Mouse (Mus musculus) kidney, postnatal 0 days (tissue): ENCODE results near the gene Eif4a2. TPM values are rescaled to one million over a fixed set of nuclear protein-coding genes. Genes with fewer than 3 reads are reported as not detected.

Source experiments
- ATAC-seq: fragments of 200-750 bp; cut with Nextera tagmentation; replicated peaks from 2 replicates; pipeline ENCODE4 v1.8.0; 2017; ENCODE audit warnings: low read depth, moderate number of reproducible peaks, moderate TSS enrichment, moderate library complexity; ENCODE audit not compliant: low FRiP score
- DNase-seq: peaks from one replicate; pipeline ENCODE4 v3.0.0-alpha.2; 2016; ENCODE audit warnings: low spot score
- H3K27ac ChIP-seq: fragments of 300-500 bp; sonication (generic); 2 replicates; pipeline ENCODE4 v1.5.1; 2014; ENCODE audit warnings: mild to moderate bottlenecking
- H3K27me3 ChIP-seq: fragments of 300-500 bp; sonication (generic); 2 replicates; pipeline ENCODE4 v1.6.1; 2014; ENCODE audit warnings: low read length, mixed read lengths; ENCODE audit not compliant: insufficient read depth
- H3K36me3 ChIP-seq: fragments of 300-500 bp; sonication (generic); 2 replicates; pipeline ENCODE4 v1.6.1; 2014; ENCODE audit warnings: low read length, mixed read lengths; ENCODE audit not compliant: insufficient read depth
- H3K4me1 ChIP-seq: fragments of 300-500 bp; sonication (generic); replicated peaks from 2 replicates; pipeline ENCODE4 v1.6.1; 2014; ENCODE audit warnings: antibody characterized with exemption, low read length, mixed read lengths; ENCODE audit not compliant: insufficient read depth
- H3K4me2 ChIP-seq: fragments of 300-500 bp; sonication (generic); 2 replicates; pipeline ENCODE4 v1.6.1; 2014; ENCODE audit warnings: mild to moderate bottlenecking, low read length, moderate library complexity, mixed read lengths
- H3K4me3 ChIP-seq: fragments of 300-500 bp; sonication (generic); replicated peaks from 2 replicates; pipeline ENCODE4 v1.5.1; 2014; ENCODE audit warnings: low read depth, low read length
- H3K9ac ChIP-seq: fragments of 300-500 bp; sonication (generic); 2 replicates; pipeline ENCODE4 v1.6.1; 2014; ENCODE audit warnings: low read depth, low read length
- H3K9me3 ChIP-seq: fragments of 300-500 bp; sonication (generic); replicated peaks from 2 replicates; pipeline ENCODE4 v1.6.1; 2016; ENCODE audit warnings: low read length, inconsistent platforms, mixed read lengths
- CTCF ChIP-seq: IDR thresholded peaks from 2 replicates; pipeline ENCODE4 v1.5.1; 2016; ENCODE audit warnings: antibody characterized with exemption, low read depth, mild to moderate bottlenecking, moderate library complexity
- WGBS: fragments of 180-500 bp; shearing (Covaris S2); extraction: QIAGEN DNeasy Blood & Tissue Kit; methylation state at CpG from one replicate; pipeline ENCODE4 v1.1.7; 2014; 5-methylcytosine and 5-hydroxymethylcytosine counted together
- polyA plus RNA-seq: library from polyadenylated mRNA; unstranded; fragments of >200 nt; fragmentation: Nextera tagmentation; extraction: Ambion mirVana; gene quantifications from 2 replicates; pipeline ENCODE4 v1.2.1, GENCODE M21; 2015

Gene Eif4a2
- polyA plus RNA-seq, 1 experiment from 2014 or later, result 193 TPM

DNA sequence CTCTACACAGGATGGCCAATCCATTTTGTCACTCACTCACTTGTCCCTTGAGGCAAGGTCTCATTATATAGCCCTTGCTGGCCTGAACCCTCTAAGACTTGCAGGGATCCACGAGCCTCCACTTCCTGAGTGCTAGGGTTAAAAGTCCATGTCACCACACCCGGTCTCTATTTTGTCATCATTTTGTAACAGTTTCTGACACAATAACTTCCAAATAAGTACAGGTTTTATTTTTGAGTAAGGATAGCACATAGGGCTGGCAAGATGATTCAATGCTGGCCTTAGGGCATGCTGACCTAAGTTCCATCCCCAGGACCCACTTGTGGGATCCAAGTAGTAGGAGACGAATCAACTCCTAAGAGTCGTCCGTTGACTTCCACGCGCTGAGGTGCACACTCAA lies 1.1 kb upstream of the Eif4a2 start:
- no peak for TF ChIP-seq CTCF
- Histone ChIP-seq H3K27ac (no peak overlapping the region), H3K4me1 (peaks cover 9% of the 10 kb centered on the region; the same call in 1 of the 2 replicates), H3K4me2 (no peak overlapping the region), H3K4me3 (no peak overlapping the region), H3K27me3 (no peaks in the 10 kb centered on the region), H3K9ac (no peak overlapping the region), H3K9me3 (no peaks in the 10 kb centered on the region), H3K36me3 (peaks cover 14% of the 10 kb centered on the region; the same call in 1 of the 2 replicates)
- no peak for DNase-seq
- ATAC-seq, result no peak
- 71% methylated on average over 7 of the region's 7 CpGs for WGBS

DNA sequence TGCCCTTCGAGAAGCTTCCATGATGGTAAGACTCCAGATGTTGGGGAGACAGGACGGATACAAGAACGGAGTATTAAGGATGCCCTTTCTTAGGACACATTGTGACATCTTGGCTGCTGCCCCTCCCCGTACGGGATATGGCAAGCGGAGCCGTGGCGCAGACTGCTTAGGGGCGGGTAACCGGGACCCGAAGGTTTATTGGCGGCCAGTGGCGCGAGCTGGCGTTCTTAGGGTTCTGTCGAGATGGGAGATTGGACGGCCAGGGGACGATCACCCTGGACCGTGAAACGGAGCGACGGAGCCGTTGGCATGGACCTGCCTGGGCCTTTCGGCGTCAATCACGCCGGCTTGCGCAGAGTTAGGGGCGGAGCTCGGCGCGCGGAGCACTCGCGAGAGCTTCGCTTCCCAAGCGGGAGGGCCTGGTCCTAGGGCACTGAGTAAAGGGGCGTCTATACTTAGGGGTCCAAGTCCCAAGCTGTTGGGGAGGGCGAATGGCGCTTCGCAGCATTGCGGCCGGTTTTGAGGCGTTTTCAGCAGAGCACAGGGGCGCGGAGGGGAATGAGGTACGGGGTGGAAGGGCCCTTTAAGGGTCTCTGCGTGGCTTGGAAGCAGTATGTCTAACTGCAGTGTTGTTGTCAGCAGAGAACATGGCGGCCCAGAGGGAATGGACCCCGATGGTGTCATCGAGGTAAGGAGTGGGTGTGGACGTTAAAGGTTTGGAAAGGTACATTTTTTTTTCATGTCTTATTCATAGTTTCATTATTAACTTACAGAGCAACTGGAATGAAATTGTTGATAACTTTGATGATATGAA lies 909 bp downstream of the Eif4a2 start:
- no peaks in the 10 kb centered on the region for H3K9me3 ChIP-seq
- peaks cover 34% of the 10 kb centered on the region for H3K36me3 ChIP-seq
- no peaks in the 10 kb centered on the region for H3K27me3 ChIP-seq
- H3K4me1 ChIP-seq, result peaks cover 9% of the 10 kb centered on the region; the same call in 1 of the 2 replicates
- peak overlapping the region; percentile 90 for H3K27ac ChIP-seq
- no peak for TF ChIP-seq CTCF
- peak overlapping the region; percentile 86 for H3K4me3 ChIP-seq
- peak overlapping the region; percentile 99 for H3K9ac ChIP-seq
- peak; percentile 90 for ATAC-seq
- WGBS, result under 1% methylated on average over 52 of the region's 52 CpGs
- H3K4me2 ChIP-seq, result peak overlapping the region; percentile 58
- DNase-seq, result peak; percentile 94

DNA sequence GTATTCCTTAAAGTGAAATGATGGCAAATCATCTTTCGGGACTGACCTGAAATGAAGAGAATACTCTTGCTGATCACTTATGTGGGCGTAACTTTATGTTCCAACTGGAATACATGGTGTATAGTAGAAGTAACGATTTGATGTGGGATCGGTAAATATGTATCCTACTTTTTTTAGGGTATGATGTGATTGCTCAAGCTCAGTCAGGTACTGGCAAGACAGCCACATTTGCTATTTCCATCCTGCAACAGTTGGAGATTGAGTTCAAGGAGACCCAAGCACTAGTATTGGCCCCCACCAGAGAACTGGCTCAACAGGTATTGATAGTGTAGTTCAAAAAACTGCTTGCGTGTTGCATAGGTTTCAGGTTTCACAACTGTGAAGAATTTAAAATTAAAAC lies 1.7 kb downstream of the Eif4a2 start:
- no peak overlapping the region; the same call in 1 of the 2 replicates for H3K27ac ChIP-seq
- H3K27me3 ChIP-seq, result no peaks in the 10 kb centered on the region
- ATAC-seq (no peak), DNase-seq (no peak)
- no peak for TF ChIP-seq CTCF
- 1% methylated on average over 5 of the region's 5 CpGs for WGBS
- peak overlapping the region; percentile 86 for H3K4me3 ChIP-seq
- H3K36me3 ChIP-seq, result peaks cover 34% of the 10 kb centered on the region
- peak overlapping the region; percentile 58 for H3K4me2 ChIP-seq
- H3K9ac ChIP-seq, result peak overlapping the region; percentile 99; the same call in 1 of the 2 replicates
- H3K4me1 ChIP-seq, result peaks cover 9% of the 10 kb centered on the region; the same call in 1 of the 2 replicates
- no peaks in the 10 kb centered on the region for H3K9me3 ChIP-seq

DNA sequence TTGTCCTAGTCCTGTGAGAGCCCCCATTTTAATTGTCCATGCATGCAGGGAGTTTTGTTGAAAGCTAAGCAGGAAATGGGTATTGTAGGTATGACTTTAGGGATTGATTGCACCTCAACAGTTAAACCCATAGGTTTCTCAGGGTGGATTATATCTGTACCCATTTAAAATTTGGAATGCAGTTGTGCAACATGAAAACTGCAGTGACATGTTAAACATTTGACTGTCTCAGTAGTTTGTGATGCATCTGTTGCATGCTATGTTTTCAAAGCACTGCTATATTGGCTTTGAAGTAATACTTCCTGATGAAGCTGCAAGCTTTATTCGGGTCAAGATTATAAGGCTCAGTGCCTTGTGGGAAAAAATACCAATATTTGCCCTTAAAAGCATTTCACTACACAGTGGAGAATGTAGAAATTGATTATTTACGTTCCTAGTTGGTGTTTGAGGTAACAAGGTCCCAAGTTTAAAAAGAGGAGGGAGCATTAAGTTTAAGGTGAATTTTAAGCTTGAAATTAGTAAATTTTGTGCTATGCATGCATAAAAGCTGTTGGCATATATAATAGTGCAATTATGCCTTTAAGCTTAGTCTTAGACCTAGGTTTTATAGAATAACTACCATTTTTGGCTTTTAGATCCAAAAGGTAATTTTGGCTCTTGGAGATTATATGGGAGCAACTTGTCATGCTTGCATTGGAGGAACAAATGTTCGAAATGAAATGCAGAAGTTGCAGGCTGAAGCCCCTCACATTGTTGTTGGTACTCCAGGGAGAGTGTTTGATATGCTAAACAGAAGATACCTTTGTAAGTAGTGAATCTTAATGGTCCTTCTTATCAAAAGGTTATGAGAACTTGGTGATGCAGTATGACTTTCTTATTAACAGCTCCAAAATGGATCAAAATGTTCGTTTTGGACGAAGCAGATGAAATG lies 2.4 kb downstream of the Eif4a2 start:
- no peak overlapping the region for H3K27ac ChIP-seq
- peak overlapping the region; percentile 86 for H3K4me3 ChIP-seq
- ATAC-seq (no peak), DNase-seq (no peak)
- H3K9me3 ChIP-seq, result no peaks in the 10 kb centered on the region
- WGBS, result 33% methylated on average over 5 of the region's 5 CpGs
- H3K27me3 ChIP-seq, result no peaks in the 10 kb centered on the region
- no peak for TF ChIP-seq CTCF
- peaks cover 9% of the 10 kb centered on the region; the same call in 1 of the 2 replicates for H3K4me1 ChIP-seq
- peak overlapping the region; percentile 99; the same call in 1 of the 2 replicates for H3K9ac ChIP-seq
- H3K4me2 ChIP-seq, result peak overlapping the region; percentile 58
- H3K36me3 ChIP-seq, result peaks cover 39% of the 10 kb centered on the region

DNA sequence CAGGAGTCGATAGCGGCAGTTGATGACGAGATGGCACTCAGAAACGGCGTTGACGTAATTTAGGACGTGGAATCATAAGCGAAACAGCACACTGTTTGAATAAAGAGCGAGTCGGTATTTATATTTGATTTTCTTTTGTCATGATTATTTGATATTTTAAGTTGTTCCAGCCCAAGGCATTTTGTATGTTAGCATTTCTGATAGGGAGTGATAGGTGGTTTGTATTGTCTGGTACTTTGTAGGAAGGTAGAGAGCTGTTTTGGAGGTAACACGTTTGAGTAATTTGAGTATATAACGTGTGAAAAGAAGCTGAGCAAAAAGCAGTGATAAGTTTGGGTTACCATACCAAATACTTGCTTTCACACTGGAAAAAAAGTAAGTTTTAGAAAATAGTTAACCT lies 5.1 kb downstream of the Eif4a2 start:
- TF ChIP-seq CTCF, result no peak
- H3K36me3 ChIP-seq, result peaks cover 42% of the 10 kb centered on the region
- WGBS, result 73% methylated on average over 12 of the region's 12 CpGs
- no peak overlapping the region for H3K4me3 ChIP-seq
- ATAC-seq (no peak), DNase-seq (no peak)
- peaks cover 9% of the 10 kb centered on the region; the same call in 1 of the 2 replicates for H3K4me1 ChIP-seq
- no peak overlapping the region for H3K4me2 ChIP-seq
- H3K27ac ChIP-seq, result no peak overlapping the region
- H3K9me3 ChIP-seq, result no peaks in the 10 kb centered on the region
- H3K27me3 ChIP-seq, result no peaks in the 10 kb centered on the region
- no peak overlapping the region for H3K9ac ChIP-seq

DNA sequence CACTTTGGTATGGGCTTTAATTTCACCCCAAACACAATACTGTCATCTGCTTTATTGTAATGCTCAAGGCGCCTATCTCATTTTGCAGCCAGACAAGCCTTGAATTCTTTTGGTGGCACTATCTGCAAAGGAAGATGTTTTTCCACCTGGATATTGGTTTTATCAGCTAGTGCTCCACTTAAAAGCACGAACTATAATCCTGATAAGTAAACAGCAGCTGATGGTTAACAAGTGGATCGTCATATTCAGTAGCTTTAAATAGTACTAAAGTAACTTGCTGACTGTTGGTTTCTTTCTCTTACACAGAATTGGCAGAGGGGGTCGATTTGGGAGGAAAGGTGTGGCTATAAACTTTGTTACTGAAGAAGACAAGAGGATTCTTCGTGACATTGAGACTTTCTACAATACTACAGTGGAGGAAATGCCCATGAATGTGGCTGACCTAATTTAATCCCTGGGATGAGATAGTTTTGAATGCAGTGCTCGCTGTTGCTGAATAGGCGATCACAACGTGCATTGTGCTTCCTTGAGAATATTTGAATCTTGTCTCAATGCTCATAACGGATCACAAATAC lies 5.7 kb downstream of the Eif4a2 start:
- Histone ChIP-seq H3K4me3 (no peak overlapping the region), H3K9me3 (no peaks in the 10 kb centered on the region), H3K36me3 (peaks cover 42% of the 10 kb centered on the region), H3K4me2 (no peak overlapping the region), H3K27me3 (no peaks in the 10 kb centered on the region), H3K9ac (no peak overlapping the region), H3K27ac (no peak overlapping the region), H3K4me1 (peaks cover 9% of the 10 kb centered on the region; the same call in 1 of the 2 replicates)
- no peak for DNase-seq
- 53% methylated on average over 9 of the region's 9 CpGs for WGBS
- ATAC-seq, result no peak
- TF ChIP-seq CTCF, result no peak
